Mouse (Mus musculus) kidney, postnatal 0 days (tissue): ENCODE measurements around the gene Cers6. TPM values are rescaled to one million over a fixed set of nuclear protein-coding genes. Genes with fewer than 3 reads are reported as not detected.

ENCODE experiments used
- ATAC-seq: fragments of 200-750 bp; cut with Nextera tagmentation; replicated peaks from 2 replicates; pipeline ENCODE4 v1.8.0; 2017; ENCODE audit warnings: low read depth, moderate number of reproducible peaks, moderate TSS enrichment, moderate library complexity; ENCODE audit not compliant: low FRiP score
- DNase-seq: peaks from one replicate; pipeline ENCODE4 v3.0.0-alpha.2; 2016; ENCODE audit warnings: low spot score
- H3K27ac ChIP-seq: fragments of 300-500 bp; sonication (generic); 2 replicates; pipeline ENCODE4 v1.5.1; 2014; ENCODE audit warnings: mild to moderate bottlenecking
- H3K27me3 ChIP-seq: fragments of 300-500 bp; sonication (generic); 2 replicates; pipeline ENCODE4 v1.6.1; 2014; ENCODE audit warnings: low read length, mixed read lengths; ENCODE audit not compliant: insufficient read depth
- H3K36me3 ChIP-seq: fragments of 300-500 bp; sonication (generic); 2 replicates; pipeline ENCODE4 v1.6.1; 2014; ENCODE audit warnings: low read length, mixed read lengths; ENCODE audit not compliant: insufficient read depth
- H3K4me1 ChIP-seq: fragments of 300-500 bp; sonication (generic); replicated peaks from 2 replicates; pipeline ENCODE4 v1.6.1; 2014; ENCODE audit warnings: antibody characterized with exemption, low read length, mixed read lengths; ENCODE audit not compliant: insufficient read depth
- H3K4me2 ChIP-seq: fragments of 300-500 bp; sonication (generic); 2 replicates; pipeline ENCODE4 v1.6.1; 2014; ENCODE audit warnings: mild to moderate bottlenecking, low read length, moderate library complexity, mixed read lengths
- H3K4me3 ChIP-seq: fragments of 300-500 bp; sonication (generic); replicated peaks from 2 replicates; pipeline ENCODE4 v1.5.1; 2014; ENCODE audit warnings: low read depth, low read length
- H3K9ac ChIP-seq: fragments of 300-500 bp; sonication (generic); 2 replicates; pipeline ENCODE4 v1.6.1; 2014; ENCODE audit warnings: low read depth, low read length
- H3K9me3 ChIP-seq: fragments of 300-500 bp; sonication (generic); replicated peaks from 2 replicates; pipeline ENCODE4 v1.6.1; 2016; ENCODE audit warnings: low read length, inconsistent platforms, mixed read lengths
- CTCF ChIP-seq: IDR thresholded peaks from 2 replicates; pipeline ENCODE4 v1.5.1; 2016; ENCODE audit warnings: antibody characterized with exemption, low read depth, mild to moderate bottlenecking, moderate library complexity
- whole genome bisulfite sequencing: fragments of 180-500 bp; shearing (Covaris S2); extraction: QIAGEN DNeasy Blood & Tissue Kit; methylation state at CpG from one replicate; pipeline ENCODE4 v1.1.7; 2014; 5-methylcytosine and 5-hydroxymethylcytosine counted together
- polyA plus RNA-seq: library from polyadenylated mRNA; unstranded; fragments of >200 nt; fragmentation: Nextera tagmentation; extraction: Ambion mirVana; gene quantifications from 2 replicates; pipeline ENCODE4 v1.2.1, GENCODE M21; 2015

The Cers6 gene
- polyA plus RNA-seq, 1 experiment from 2014 or later = 18.3 TPM

DNA sequence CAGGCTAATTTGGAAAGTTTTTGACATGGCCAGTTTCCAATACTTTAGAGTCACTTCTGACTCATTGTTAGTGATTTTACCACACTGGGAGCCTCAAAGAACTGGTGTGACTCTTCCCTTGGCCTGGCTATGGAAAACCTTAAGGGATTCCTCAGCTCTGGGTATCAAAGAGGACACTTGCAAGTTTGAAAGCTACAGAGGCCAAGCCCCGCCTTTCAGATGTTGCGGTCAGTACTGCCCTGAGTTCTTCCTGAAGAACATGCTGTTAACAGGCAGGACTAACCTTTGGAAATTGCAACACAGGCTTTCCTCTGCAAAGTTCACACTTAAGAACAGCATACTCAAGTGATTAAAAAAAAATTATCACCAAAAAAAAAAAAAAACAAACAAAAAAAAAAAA is 16.7 kb upstream of the Cers6 start:
- ATAC-seq = no peak
- H3K36me3 ChIP-seq = no peaks in the 10 kb centered on the region
- no peak for TF ChIP-seq CTCF
- 80% methylated on average over 2 of the region's 2 CpGs for WGBS
- no peaks in the 10 kb centered on the region for H3K27me3 ChIP-seq
- DNase-seq = no peak
- H3K27ac ChIP-seq = no peak overlapping the region
- H3K9ac ChIP-seq = no peak overlapping the region
- no peak overlapping the region for H3K4me3 ChIP-seq
- H3K4me1 ChIP-seq = no peaks in the 10 kb centered on the region
- no peak overlapping the region for H3K4me2 ChIP-seq
- no peaks in the 10 kb centered on the region for H3K9me3 ChIP-seq

DNA sequence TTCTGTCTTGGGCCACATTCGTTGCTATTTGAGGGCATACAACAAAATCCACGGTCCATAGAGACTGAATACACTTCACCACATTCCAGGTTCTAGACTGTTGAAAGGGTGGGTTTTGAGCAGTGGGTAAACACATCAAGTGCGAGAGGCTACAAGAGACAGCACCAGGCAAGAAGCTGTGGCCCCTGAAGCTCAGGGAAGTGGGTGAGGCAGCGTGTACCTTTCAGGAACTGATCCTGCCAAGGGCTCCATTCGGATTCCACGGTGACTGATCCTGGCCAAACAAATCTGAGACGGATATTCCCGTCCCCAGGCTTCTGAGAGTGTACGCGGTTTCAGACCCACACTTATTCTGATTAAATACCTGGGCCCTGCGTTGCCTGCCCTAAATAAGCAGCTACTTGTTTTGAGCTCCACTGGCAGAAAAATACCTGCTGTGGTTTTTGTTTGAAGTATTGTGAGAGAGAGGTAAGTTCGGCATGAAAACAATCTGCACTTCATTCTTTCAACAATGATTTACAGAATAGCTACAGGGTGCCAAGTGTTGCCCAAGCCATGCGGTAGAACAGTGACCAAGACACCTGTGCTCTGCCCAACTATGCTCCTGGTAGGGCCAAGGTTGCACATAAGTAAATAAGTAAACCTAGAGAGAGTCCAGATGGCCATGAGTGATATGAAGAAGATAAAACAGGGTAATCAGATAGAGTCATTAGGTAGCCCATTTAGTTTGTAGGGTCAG is 16.1 kb upstream of the Cers6 start:
- no peaks in the 10 kb centered on the region for H3K9me3 ChIP-seq
- WGBS = 47% methylated on average over 13 of the region's 13 CpGs
- H3K4me1 ChIP-seq = no peaks in the 10 kb centered on the region
- peak overlapping the region; percentile 11 for H3K4me2 ChIP-seq
- H3K36me3 ChIP-seq = no peaks in the 10 kb centered on the region
- TF ChIP-seq CTCF = no peak
- ATAC-seq = peak; percentile 86
- H3K27ac ChIP-seq = peak overlapping the region; percentile 64
- no peak overlapping the region for H3K4me3 ChIP-seq
- no peak overlapping the region for H3K9ac ChIP-seq
- peak; percentile 48 for DNase-seq
- no peaks in the 10 kb centered on the region for H3K27me3 ChIP-seq

DNA sequence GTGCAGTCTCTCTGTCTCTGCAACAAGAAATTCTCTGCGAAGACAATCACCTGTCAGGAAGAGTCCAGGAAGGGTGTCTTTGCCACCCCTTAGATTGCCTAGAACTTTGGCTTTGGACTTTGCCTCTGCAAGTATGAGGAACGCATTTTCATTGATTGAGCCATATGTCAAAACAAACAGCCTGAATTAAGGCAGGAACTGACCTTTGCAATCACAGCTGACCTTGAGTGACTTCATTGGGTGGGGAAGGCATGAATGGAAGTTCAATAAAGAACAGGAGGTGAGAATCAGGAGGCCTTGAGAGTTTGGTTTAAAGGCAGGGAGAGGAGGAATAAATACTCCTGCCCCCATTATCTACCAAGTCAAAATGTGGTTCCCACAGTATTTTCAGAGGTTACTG is 850 bp upstream of the Cers6 start:
- Histone ChIP-seq H3K9me3 (no peaks in the 10 kb centered on the region), H3K4me1 (peaks cover 12% of the 10 kb centered on the region; the same call in 1 of the 2 replicates), H3K4me2 (no peak overlapping the region), H3K27me3 (no peaks in the 10 kb centered on the region), H3K36me3 (no peaks in the 10 kb centered on the region), H3K4me3 (peak overlapping the region; percentile 87; the same call in 1 of the 2 replicates), H3K9ac (no peak overlapping the region), H3K27ac (no peak overlapping the region)
- 60% methylated on average over 2 of the region's 2 CpGs for WGBS
- TF ChIP-seq CTCF = no peak
- ATAC-seq (no peak), DNase-seq (no peak)

DNA sequence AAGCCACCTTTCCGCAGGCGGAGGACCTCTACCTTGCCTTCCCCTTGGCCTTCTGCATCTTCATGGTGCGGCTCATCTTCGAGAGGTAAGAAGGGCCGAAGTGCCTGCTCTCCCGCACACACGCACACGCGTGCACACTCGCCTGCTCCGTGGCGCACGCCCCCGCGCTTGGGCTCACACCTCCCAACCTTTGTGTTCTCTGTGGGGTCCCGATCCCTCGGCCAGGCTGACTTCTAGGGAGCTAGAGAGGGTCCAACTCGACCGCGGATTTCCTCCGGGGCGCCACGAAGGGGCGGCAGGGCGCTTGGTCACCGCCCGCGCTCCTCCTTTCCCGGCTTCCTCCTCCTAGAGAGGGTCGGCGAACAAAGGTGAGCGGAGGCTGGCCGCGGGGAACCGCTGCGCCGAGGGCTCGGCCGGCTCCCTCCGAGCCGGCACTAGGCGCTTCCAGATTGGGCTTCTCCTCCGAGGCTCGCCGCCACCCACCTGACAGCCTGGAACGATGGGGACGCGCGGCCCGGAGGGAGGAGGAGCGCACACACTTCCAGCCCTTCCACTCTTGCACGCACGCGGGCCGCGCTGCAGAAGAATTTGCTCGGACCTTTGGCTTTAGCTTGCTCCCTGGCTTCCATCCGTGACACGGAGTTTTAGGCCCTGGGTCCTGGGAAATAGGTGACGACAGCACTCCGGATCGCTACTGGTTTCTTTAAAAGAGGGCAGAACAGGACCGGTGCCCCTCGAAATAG is 651 bp downstream of the Cers6 start:
- no peaks in the 10 kb centered on the region for H3K9me3 ChIP-seq
- peak overlapping the region; percentile 83 for H3K27ac ChIP-seq
- TF ChIP-seq CTCF = 0 out of 2 replicates have a peak, but pooled peaks have one; percentile 11
- H3K27me3 ChIP-seq = no peaks in the 10 kb centered on the region
- H3K9ac ChIP-seq = peak overlapping the region; percentile 84
- WGBS = under 1% methylated on average over 63 of the region's 64 CpGs
- peaks cover 12% of the 10 kb centered on the region; the same call in 1 of the 2 replicates for H3K4me1 ChIP-seq
- peak overlapping the region; percentile 87 for H3K4me3 ChIP-seq
- no peaks in the 10 kb centered on the region for H3K36me3 ChIP-seq
- ATAC-seq (peak; percentile 71), DNase-seq (peak; percentile 69)
- peak overlapping the region; percentile 95 for H3K4me2 ChIP-seq

DNA sequence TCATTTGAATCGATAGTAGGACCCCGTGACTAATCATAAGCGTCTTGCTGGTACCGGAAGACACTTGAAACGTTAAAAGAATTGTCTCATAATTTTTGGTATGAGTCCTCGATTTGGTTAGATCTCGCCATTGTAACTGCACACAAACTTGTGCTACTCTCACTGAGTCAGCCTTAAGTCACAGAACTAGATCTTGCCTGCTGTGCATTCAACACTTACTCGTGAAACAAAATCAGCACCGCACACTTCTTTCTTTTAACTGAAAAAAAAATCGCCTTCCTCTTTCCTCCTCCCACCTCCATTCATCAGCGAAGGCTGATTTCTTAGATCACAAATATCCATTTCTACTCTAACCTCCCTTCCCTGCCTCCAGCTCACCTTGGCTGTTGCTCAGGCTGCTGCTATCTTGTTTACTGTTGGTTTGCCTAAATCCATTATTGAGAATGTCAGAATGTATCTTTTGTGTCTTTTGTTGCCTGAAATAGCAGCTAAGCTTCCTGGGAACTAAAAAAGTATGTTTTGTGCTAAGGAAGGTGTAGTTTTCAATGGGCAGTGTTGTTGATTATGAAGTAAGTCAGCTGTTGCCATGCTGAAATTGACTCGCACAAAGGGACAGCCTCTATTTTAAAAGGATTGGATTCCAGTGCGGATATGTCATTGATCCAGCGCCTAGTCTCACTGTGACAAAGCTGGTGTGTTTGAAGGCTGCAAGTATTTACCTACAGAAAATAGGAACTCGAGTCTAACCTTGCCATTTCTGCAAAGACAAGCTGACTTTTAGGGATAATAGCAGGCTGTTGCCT is 1.4 kb downstream of the Cers6 start:
- peak overlapping the region; percentile 84 for H3K9ac ChIP-seq
- peak overlapping the region; percentile 87 for H3K4me3 ChIP-seq
- H3K4me2 ChIP-seq = peak overlapping the region; percentile 95
- no peaks in the 10 kb centered on the region for H3K9me3 ChIP-seq
- ATAC-seq (no peak), DNase-seq (peak; percentile 41)
- no peaks in the 10 kb centered on the region for H3K36me3 ChIP-seq
- 5% methylated on average over 15 of the region's 15 CpGs for WGBS
- peaks cover 12% of the 10 kb centered on the region; the same call in 1 of the 2 replicates for H3K4me1 ChIP-seq
- no peak overlapping the region for H3K27ac ChIP-seq
- no peaks in the 10 kb centered on the region for H3K27me3 ChIP-seq
- TF ChIP-seq CTCF = no peak

DNA sequence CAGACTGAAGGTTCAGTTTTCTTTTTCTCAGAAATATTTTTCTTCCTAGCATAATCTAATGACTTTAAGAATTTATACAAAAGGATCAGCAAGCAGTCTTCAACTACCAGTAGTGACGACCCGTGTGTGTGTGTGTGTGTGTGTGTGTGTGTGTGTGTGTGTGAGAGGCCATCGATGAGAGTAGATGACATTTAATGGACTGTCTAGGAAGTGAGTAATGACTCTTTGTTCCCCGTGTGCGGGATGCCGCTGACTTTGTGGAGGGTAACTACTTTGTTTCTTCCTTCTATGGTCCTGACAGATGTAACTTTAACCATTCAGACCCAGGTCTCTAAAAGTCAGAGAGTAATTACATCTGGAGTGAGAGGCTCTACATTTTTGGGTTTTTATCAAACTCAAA is 2.3 kb downstream of the Cers6 start:
- Histone ChIP-seq H3K9ac (no peak overlapping the region), H3K9me3 (no peaks in the 10 kb centered on the region), H3K27ac (no peak overlapping the region), H3K4me2 (peak overlapping the region; percentile 95), H3K27me3 (no peaks in the 10 kb centered on the region), H3K4me1 (peaks cover 12% of the 10 kb centered on the region; the same call in 1 of the 2 replicates), H3K4me3 (peak overlapping the region; percentile 87), H3K36me3 (no peaks in the 10 kb centered on the region)
- ATAC-seq (no peak), DNase-seq (peak; percentile 41)
- no peak for TF ChIP-seq CTCF
- WGBS = 9% methylated on average over 6 of the region's 6 CpGs
